Mouse (Mus musculus): ENCODE results near the gene Bsn.
A peak's percentile ranks its signal among the peaks of the same experiment; 100 is the strongest.
"Not testable (repeated sequence)": the region's sequence is repeated elsewhere in the genome, so short reads cannot be mapped to it uniquely, and the experiment has no call there.

The Bsn gene

GRCm38 (mm10) chr9:108147606-108148005, 42.6 kb downstream of the Bsn start:
- no peak for DNase-seq

- DNase-seq: no peak
Measured at GRCm38 (mm10) chr9:108146451-108146850, 43.7 kb downstream of the Bsn start.

- DNase-seq: no peak
Measured at GRCm38 (mm10) chr9:108145740-108146139, 44.4 kb downstream of the Bsn start.

GRCm38 (mm10) chr9:108144371-108145270, 45.6 kb downstream of the Bsn start:
- no peak for DNase-seq

GRCm38 (mm10) chr9:108143470-108143869, 46.7 kb downstream of the Bsn start:
- no peak for DNase-seq

GRCm38 (mm10) chr9:108141387-108141786, 48.8 kb downstream of the Bsn start:
- DNase-seq: no peak

GRCm38 (mm10) chr9:108139963-108140695, 50.1 kb downstream of the Bsn start:
- DNase-seq: peak in 1 of 2 experiments; percentile 17

GRCm38 (mm10) chr9:108139169-108139962, 50.8 kb downstream of the Bsn start:
- DNase-seq: peak in 1 of 2 experiments; percentile 18

- DNase-seq: no peak
Measured at GRCm38 (mm10) chr9:108138118-108138517, 52.1 kb downstream of the Bsn start.

- no peak for DNase-seq
Measured at GRCm38 (mm10) chr9:108137523-108137922, 52.7 kb downstream of the Bsn start.

GRCm38 (mm10) chr9:108136930-108137462, 53.2 kb downstream of the Bsn start:
- DNase-seq: no peak

GRCm38 (mm10) chr9:108136225-108136624, 54.0 kb downstream of the Bsn start:
- peak in 1 of 2 experiments; percentile 58 for DNase-seq

- not testable (repeated sequence) for DNase-seq
Measured at GRCm38 (mm10) chr9:108135679-108136078, 54.5 kb downstream of the Bsn start.

GRCm38 (mm10) chr9:108133478-108133877, 56.7 kb downstream of the Bsn start:
- DNase-seq: no peak

- DNase-seq: no peak
Measured at GRCm38 (mm10) chr9:108132373-108132772, 57.8 kb downstream of the Bsn start.

- DNase-seq: no peak
Measured at GRCm38 (mm10) chr9:108131502-108131901, 58.7 kb downstream of the Bsn start.

- DNase-seq: no peak
Measured at GRCm38 (mm10) chr9:108129042-108129948, 60.9 kb downstream of the Bsn start.

GRCm38 (mm10) chr9:108128248-108128647, 61.9 kb downstream of the Bsn start:
- DNase-seq: no peak

GRCm38 (mm10) chr9:108126436-108127180, 63.6 kb downstream of the Bsn start:
- no peak for DNase-seq

- no peak for DNase-seq
Measured at GRCm38 (mm10) chr9:108125731-108126130, 64.5 kb downstream of the Bsn start.

- DNase-seq: no peak
Measured at GRCm38 (mm10) chr9:108123916-108124315, 66.3 kb downstream of the Bsn start.

Measured in kidney, postnatal 25 days (tissue).